Mouse (Mus musculus): ENCODE measurements around the gene Lrba. TPM values are rescaled to one million over a fixed set of nuclear protein-coding genes. Genes with fewer than 3 reads are reported as not detected.

Gene Lrba
- total and polyA plus RNA-seq, 3 experiments: 12.3 to 22.6 (median 13.8) TPM

DNA sequence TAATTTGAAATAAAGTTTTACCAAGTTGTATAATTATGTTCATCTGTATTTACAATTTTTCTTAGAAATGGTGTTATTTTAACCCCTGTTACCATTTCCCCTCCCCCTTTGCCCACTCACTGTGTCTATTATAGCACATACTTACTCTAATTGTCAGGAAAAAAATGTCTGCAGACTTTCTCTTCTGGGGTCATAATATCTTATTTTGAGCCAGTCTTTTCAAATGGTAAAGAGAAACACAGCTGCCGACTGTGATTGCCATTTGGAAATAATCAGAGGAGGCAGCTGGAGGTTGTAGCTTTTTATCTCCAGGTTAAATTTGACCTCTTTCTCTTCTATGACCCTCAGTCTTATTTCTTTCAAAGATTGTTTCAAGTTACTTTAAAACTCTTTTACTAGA is 86.9 kb downstream of the Lrba start:
- no peak for TF ChIP-seq PAX5 (IDR thresholded peaks at IDR 0.05; ENCODE audit: low read length)
- no peak for TF ChIP-seq RCOR1 (conservative IDR thresholded peaks at IDR 0.05; ENCODE audit: low read depth, low read length)
- in situ Hi-C loops (cut with MboI; ENCODE audit: low pct_ligation_motif_present, low pct_unique_long_range_greater_than_20kb, low sequenced_read_pairs): no loop called here
- peaks cover 6 to 20% of the 10 kb centered on the region in 2 experiments for H3K36me3 ChIP-seq (replicated peaks in 1 of 2; ENCODE audit: control insufficient read depth in 1 of 2, insufficient read depth in 1 of 2, low read length in 1 of 2)

DNA sequence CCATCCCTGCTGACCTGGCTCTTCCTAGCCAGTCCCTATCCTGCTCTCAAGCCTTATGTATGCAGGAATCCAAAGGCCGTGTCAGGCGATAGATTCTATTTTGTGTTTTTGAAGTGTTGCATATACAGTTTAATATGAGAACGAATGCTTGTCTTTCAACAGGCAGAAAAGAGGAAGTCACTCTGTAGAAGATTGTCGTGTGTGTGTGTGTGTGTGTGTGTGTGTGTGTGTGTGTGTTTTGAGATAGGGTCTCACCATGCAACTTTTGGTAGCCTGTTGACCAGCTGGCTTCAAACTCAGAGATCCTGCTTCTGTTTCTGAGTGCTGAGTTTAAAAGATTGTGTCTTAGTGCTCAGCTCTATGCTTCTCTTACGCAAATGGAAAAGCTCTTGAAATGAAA is 93.2 kb downstream of the Lrba start:
- dilution Hi-C loops (cut with MboI; ENCODE audit: extremely low pct_ligation_motif_present, extremely low pct_unique_long_range_greater_than_20kb, low sequenced_read_pairs) (no loop called here), in situ Hi-C loops (cut with MboI; ENCODE audit: low pct_ligation_motif_present, low pct_unique_long_range_greater_than_20kb, low sequenced_read_pairs) (no loop called here)
- Histone ChIP-seq H3K4me1 (ENCODE audit: control insufficient read depth in 1 of 2, insufficient read depth in 2 of 2) (no peaks in the 10 kb centered on the region), H3K9ac (ENCODE audit: insufficient read depth, low read depth) (no peak overlapping the region), H3K27ac (ENCODE audit: insufficient read depth, low read depth) (no peak overlapping the region), H3K79me2 (replicated peaks; ENCODE audit: control insufficient read depth, extremely low read depth, insufficient read depth, poor library complexity, severe bottlenecking) (no peaks in the 10 kb centered on the region), H3K4me3 (replicated peaks in 1 of 3; ENCODE audit: low read depth in 2 of 3, low read length in 2 of 3, poor library complexity in 1 of 3) (no peak overlapping the region), H3K9me3 (replicated peaks; ENCODE audit: low read length) (no peaks in the 10 kb centered on the region), H3K36me3 (replicated peaks in 1 of 2; ENCODE audit: control insufficient read depth in 1 of 2, insufficient read depth in 1 of 2, low read length in 1 of 2) (peaks cover 8 to 12% of the 10 kb centered on the region in 2 experiments), H3K27me3 (replicated peaks) (no peaks in the 10 kb centered on the region), H3K4me2 (ENCODE audit: insufficient read depth, low read depth, poor library complexity, severe bottlenecking) (no peak overlapping the region)
- DNase-seq (ENCODE audit: extremely low read depth): no peak
- TF ChIP-seq UBTF (IDR thresholded peaks at IDR 0.05; ENCODE audit: low read depth, low read length) (no peak), NRF1 (IDR thresholded peaks at IDR 0.05; ENCODE audit: low read depth, low read length) (no peak), SIN3A (IDR thresholded peaks at IDR 0.05; ENCODE audit: low read length) (no peak), EP300 (IDR thresholded peaks at IDR 0.05; ENCODE audit: low read length) (no peak), RCOR1 (conservative IDR thresholded peaks at IDR 0.05; ENCODE audit: low read depth, low read length) (no peak), ZC3H11A (IDR thresholded peaks at IDR 0.05; ENCODE audit: low read depth, low read length) (no peak), GABPA (IDR thresholded peaks at IDR 0.05; ENCODE audit: insufficient replicate concordance, low read depth, low read length) (no peak), ZKSCAN1 (IDR thresholded peaks at IDR 0.05; ENCODE audit: borderline replicate concordance, low read depth, low read length) (no peak), JUN (IDR thresholded peaks at IDR 0.05; ENCODE audit: insufficient read depth, low read depth, low read length) (no peak), CHD2 (IDR thresholded peaks at IDR 0.05; ENCODE audit: low read length) (no peak), HCFC1 (IDR thresholded peaks at IDR 0.05; ENCODE audit: low read depth, low read length) (no peak), JUND (conservative IDR thresholded peaks at IDR 0.05; ENCODE audit: low read depth, low read length) (no peak), POLR2AphosphoS2 (IDR thresholded peaks at IDR 0.05; ENCODE audit: low read depth, low read length) (no peak), POLR2A (IDR thresholded peaks at IDR 0.05; ENCODE audit: low read depth, low read length) (no peak)

More for the DNA sequence above, 86.9 kb downstream of the Lrba start:
- H3K9ac ChIP-seq (ENCODE audit: insufficient read depth, low read depth): no peak overlapping the region
- dilution Hi-C loops (cut with MboI; ENCODE audit: extremely low pct_ligation_motif_present, extremely low pct_unique_long_range_greater_than_20kb, low sequenced_read_pairs): no loop called here
- no peaks in the 10 kb centered on the region for H3K27me3 ChIP-seq (replicated peaks)
- no peak overlapping the region for H3K27ac ChIP-seq (ENCODE audit: insufficient read depth, low read depth)
- H3K4me1 ChIP-seq (ENCODE audit: control insufficient read depth in 1 of 2, insufficient read depth in 2 of 2): no peaks in the 10 kb centered on the region
- no peak for DNase-seq (ENCODE audit: extremely low read depth)
- no peaks in the 10 kb centered on the region for H3K79me2 ChIP-seq (replicated peaks; ENCODE audit: control insufficient read depth, extremely low read depth, insufficient read depth, poor library complexity, severe bottlenecking)
- no peak overlapping the region for H3K4me3 ChIP-seq (replicated peaks in 1 of 3; ENCODE audit: low read depth in 2 of 3, low read length in 2 of 3, poor library complexity in 1 of 3)
- H3K9me3 ChIP-seq (replicated peaks; ENCODE audit: low read length): no peaks in the 10 kb centered on the region
- no peak overlapping the region for H3K4me2 ChIP-seq (ENCODE audit: insufficient read depth, low read depth, poor library complexity, severe bottlenecking)

DNA sequence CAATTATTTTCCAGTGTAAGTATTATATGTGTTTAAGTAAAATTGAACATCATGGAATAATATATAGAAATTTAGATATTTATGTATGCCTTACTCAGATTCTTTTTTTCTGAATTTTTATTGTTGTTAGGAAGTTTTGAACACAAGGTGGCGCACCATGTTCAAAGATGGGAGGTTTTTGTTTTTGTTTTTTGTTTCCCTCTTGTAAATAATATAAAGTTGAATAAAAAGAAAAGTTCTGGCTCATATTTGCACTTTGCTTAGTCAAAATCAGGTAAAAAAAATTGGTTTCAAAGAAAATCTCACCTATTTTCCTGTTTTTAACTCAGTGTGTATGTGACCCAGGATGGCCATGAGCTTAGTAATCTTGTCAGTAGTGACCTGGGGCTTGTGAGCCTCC is 104.1 kb downstream of the Lrba start:
- dilution Hi-C loops (cut with MboI; ENCODE audit: extremely low pct_ligation_motif_present, extremely low pct_unique_long_range_greater_than_20kb, low sequenced_read_pairs): no loop called here

More for the DNA sequence above, 104.1 kb downstream of the Lrba start:
- Histone ChIP-seq H3K9ac (ENCODE audit: insufficient read depth, low read depth) (no peak overlapping the region), H3K4me1 (ENCODE audit: control insufficient read depth in 1 of 2, insufficient read depth in 2 of 2) (peaks cover 0 to 3% of the 10 kb centered on the region in 2 experiments; a peak in 1 of 4 replicates), H3K4me3 (replicated peaks in 1 of 3; ENCODE audit: low read depth in 2 of 3, low read length in 2 of 3, poor library complexity in 1 of 3) (no peak overlapping the region), H3K27me3 (replicated peaks) (no peaks in the 10 kb centered on the region), H3K79me2 (replicated peaks; ENCODE audit: control insufficient read depth, extremely low read depth, insufficient read depth, poor library complexity, severe bottlenecking) (no peaks in the 10 kb centered on the region), H3K4me2 (ENCODE audit: insufficient read depth, low read depth, poor library complexity, severe bottlenecking) (no peak overlapping the region), H3K27ac (ENCODE audit: insufficient read depth, low read depth) (no peak overlapping the region), H3K9me3 (replicated peaks; ENCODE audit: low read length) (no peaks in the 10 kb centered on the region), H3K36me3 (replicated peaks in 1 of 2; ENCODE audit: control insufficient read depth in 1 of 2, insufficient read depth in 1 of 2, low read length in 1 of 2) (peaks cover 3 to 7% of the 10 kb centered on the region in 2 experiments)
- in situ Hi-C loops (cut with MboI; ENCODE audit: low pct_ligation_motif_present, low pct_unique_long_range_greater_than_20kb, low sequenced_read_pairs): no loop called here
- TF ChIP-seq CTCF (conservative IDR thresholded peaks at IDR 0.05 in 1 of 2, IDR thresholded peaks at IDR 0.05 in 1 of 2; ENCODE audit: low read depth in 2 of 2, low read length in 2 of 2) (peak in 1 of 2 experiments; percentile 73; a peak in 2 of 4 replicates), SMC3 (IDR thresholded peaks at IDR 0.05; ENCODE audit: low read depth, low read length) (peak; percentile 63), NELFE (IDR thresholded peaks at IDR 0.05; ENCODE audit: low read depth, low read length) (no peak), RAD21 (IDR thresholded peaks at IDR 0.05; ENCODE audit: low read depth, low read length) (peak; percentile 80)
- DNase-seq (ENCODE audit: extremely low read depth): peak; percentile 15

Data from CH12.LX (cell line).